Mouse (Mus musculus) monocyte, adult 5-6 weeks (primary cell): ENCODE data around the gene Ptprt. TPM values are rescaled to one million over a fixed set of nuclear protein-coding genes. Genes with fewer than 3 reads are reported as not detected.
"Not testable (repeated sequence)": the region's sequence is repeated elsewhere in the genome, so short reads cannot be mapped to it uniquely, and the experiment has no call there.

Experiments
- ATAC-seq: fragments of 153-309, 156-312 bp; replicated peaks from 2 replicates; pipeline ENCODE4 v1.8.0; 2017; ENCODE audit warnings: mild to moderate bottlenecking; ENCODE audit not compliant: low TSS enrichment, insufficient number of reproducible peaks, severe bottlenecking, poor library complexity, low FRiP score
- total RNA-seq: library from RNA; stranded (forward); fragments of 200-1000, 200-491, 200-594 nt; gene quantifications from 3 replicates; pipeline ENCODE4 v1.2.3, GENCODE M21; 2017

Gene Ptprt
- total RNA-seq, 1 experiment from 2014 or later: not detected

- no peak for ATAC-seq
Measured at GRCm38 (mm10) chr2:161519671-161520070, 1141.3 kb downstream of the Ptprt start.

GRCm38 (mm10) chr2:161516921-161517320, 1144.0 kb downstream of the Ptprt start:
- no peak for ATAC-seq

GRCm38 (mm10) chr2:161513256-161513655, 1147.7 kb downstream of the Ptprt start:
- ATAC-seq: no peak

- not testable (repeated sequence) for ATAC-seq
Measured at GRCm38 (mm10) chr2:161511880-161512570, 1148.9 kb downstream of the Ptprt start.

- no peak for ATAC-seq
Measured at GRCm38 (mm10) chr2:161511101-161511759, 1149.7 kb downstream of the Ptprt start.

- no peak for ATAC-seq
Measured at GRCm38 (mm10) chr2:161499097-161499899, 1161.6 kb downstream of the Ptprt start.

GRCm38 (mm10) chr2:161498449-161499096, 1162.4 kb downstream of the Ptprt start:
- no peak for ATAC-seq

- no peak for ATAC-seq
Measured at GRCm38 (mm10) chr2:161481741-161482140, 1179.2 kb downstream of the Ptprt start.

- ATAC-seq: no peak
Measured at GRCm38 (mm10) chr2:161480445-161480844, 1180.5 kb downstream of the Ptprt start.
